Mouse (Mus musculus): ENCODE measurements around the gene Rad23b.
"Not testable (repeated sequence)": the region's sequence is repeated elsewhere in the genome, so short reads cannot be mapped to it uniquely, and the experiment has no call there.

Gene Rad23b

GRCm38 (mm10) chr4:55356726-55357125 lies 6.9 kb downstream of the Rad23b start:
- DNase-seq, result no peak

- no peak for DNase-seq
Measured at GRCm38 (mm10) chr4:55363866-55364265, 14.0 kb downstream of the Rad23b start.

- DNase-seq, result peak; percentile 68 to 69
Measured at GRCm38 (mm10) chr4:55364374-55364773, 14.5 kb downstream of the Rad23b start.

- peak; percentile 20 to 21 for DNase-seq
Measured at GRCm38 (mm10) chr4:55366014-55366413, 16.2 kb downstream of the Rad23b start.

GRCm38 (mm10) chr4:55370127-55370526 lies 20.3 kb downstream of the Rad23b start:
- no peak for DNase-seq

GRCm38 (mm10) chr4:55371355-55371754 lies 21.5 kb downstream of the Rad23b start:
- DNase-seq, result no peak

- DNase-seq, result no peak
Measured at GRCm38 (mm10) chr4:55382350-55382749, 32.5 kb downstream of the Rad23b start.

GRCm38 (mm10) chr4:55386768-55387167 lies 36.9 kb downstream of the Rad23b start:
- no peak for DNase-seq

GRCm38 (mm10) chr4:55391480-55391879 lies 41.6 kb downstream of the Rad23b start:
- DNase-seq, result no peak

GRCm38 (mm10) chr4:55392445-55392844 lies 42.6 kb downstream of the Rad23b start:
- no peak for DNase-seq

- peak; percentile 59 to 67 for DNase-seq
Measured at GRCm38 (mm10) chr4:55397911-55398762, 48.3 kb downstream of the Rad23b start.

- no peak for DNase-seq
Measured at GRCm38 (mm10) chr4:55398901-55399300, 49.1 kb downstream of the Rad23b start.

- no peak for DNase-seq
Measured at GRCm38 (mm10) chr4:55405329-55405728, 55.5 kb downstream of the Rad23b start.

GRCm38 (mm10) chr4:55406558-55406957 lies 56.7 kb downstream of the Rad23b start:
- no peak for DNase-seq

- DNase-seq, result no peak
Measured at GRCm38 (mm10) chr4:55408081-55408480, 58.2 kb downstream of the Rad23b start.

- peak; percentile 18 to 24 for DNase-seq
Measured at GRCm38 (mm10) chr4:55409025-55409424, 59.2 kb downstream of the Rad23b start.

- DNase-seq, result not testable (repeated sequence)
Measured at GRCm38 (mm10) chr4:55409578-55410224, 59.9 kb downstream of the Rad23b start.

- no peak for DNase-seq
Measured at GRCm38 (mm10) chr4:55415864-55416263, 66.0 kb downstream of the Rad23b start.

GRCm38 (mm10) chr4:55426250-55426649 lies 76.4 kb downstream of the Rad23b start:
- no peak for DNase-seq

All from B cell, adult 2 months (primary cell).